Mouse (Mus musculus): ENCODE results near the gene Zfp652. TPM values are rescaled to one million over a fixed set of nuclear protein-coding genes. Genes with fewer than 3 reads are reported as not detected.
A peak's percentile ranks its signal among the peaks of the same experiment; 100 is the strongest.
"Not testable (repeated sequence)": the region's sequence is repeated elsewhere in the genome, so short reads cannot be mapped to it uniquely, and the experiment has no call there.

Gene Zfp652
- 24.0 and 24.9 TPM in 2 replicates for polyA plus RNA-seq (2016; fragmentation: Nextera tagmentation; extraction: Ambion mirVana)

DNA sequence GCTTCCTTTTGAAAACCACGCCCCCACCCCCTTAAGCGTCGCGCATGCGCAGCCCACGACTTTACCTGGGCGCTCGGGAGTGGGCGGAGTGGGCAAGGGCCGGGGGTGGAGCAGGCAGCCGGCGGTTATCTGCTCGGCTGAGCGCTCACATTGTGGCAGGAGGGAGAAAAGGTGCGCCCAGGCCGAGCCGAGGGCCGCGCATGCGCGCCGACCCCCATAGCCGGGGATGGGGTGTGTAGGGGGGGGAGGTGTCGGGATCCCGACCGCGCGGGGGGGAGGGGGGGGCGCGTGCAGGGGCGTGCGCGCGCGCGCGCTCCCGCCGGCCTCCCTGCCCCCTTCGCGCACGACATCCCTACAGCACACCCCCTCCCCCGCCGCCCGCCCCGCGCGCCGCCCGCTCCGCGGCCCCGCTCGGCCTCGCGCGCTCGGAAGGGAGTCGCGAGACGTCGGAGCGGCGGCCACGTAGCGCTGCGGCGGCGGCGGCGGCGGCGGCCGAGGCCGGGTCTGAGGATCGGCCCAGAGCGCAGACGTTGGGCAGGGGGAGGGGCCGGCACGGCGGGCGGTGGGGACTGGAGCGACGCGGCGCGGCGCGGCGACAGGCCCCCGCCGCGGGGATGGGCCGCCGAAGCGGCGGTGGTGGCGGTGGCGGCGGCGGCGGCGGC lies at the start of gene Zfp652:
Zfp652 (plus strand) TSS at position 111 of the 662 bp plus-strand sequence.
- ATAC-seq (ENCODE audit: insufficient number of reproducible peaks, insufficient read depth, low FRiP score, low TSS enrichment, low read depth) = peak; percentile 88
- H3K27ac ChIP-seq = peak within 1 kb of the TSS; percentile 97
- peak within 1 kb of the TSS; percentile 91 for H3K4me3 ChIP-seq (replicated peaks)
- peak within 1 kb of the TSS; percentile 98 for H3K9ac ChIP-seq (replicated peaks)
- peak within 1 kb of the TSS; percentile 97 for H3K4me2 ChIP-seq
- WGBS = under 1% methylated on average over 49 of the region's 103 CpGs
- H3K4me1 ChIP-seq (replicated peaks) = peaks cover 35% of the 10 kb centered on the region
- no peaks in the 10 kb centered on the region for H3K36me3 ChIP-seq
- no peaks in the 10 kb centered on the region for H3K27me3 ChIP-seq
- H3K9me3 ChIP-seq = no peaks in the 10 kb centered on the region

DNA sequence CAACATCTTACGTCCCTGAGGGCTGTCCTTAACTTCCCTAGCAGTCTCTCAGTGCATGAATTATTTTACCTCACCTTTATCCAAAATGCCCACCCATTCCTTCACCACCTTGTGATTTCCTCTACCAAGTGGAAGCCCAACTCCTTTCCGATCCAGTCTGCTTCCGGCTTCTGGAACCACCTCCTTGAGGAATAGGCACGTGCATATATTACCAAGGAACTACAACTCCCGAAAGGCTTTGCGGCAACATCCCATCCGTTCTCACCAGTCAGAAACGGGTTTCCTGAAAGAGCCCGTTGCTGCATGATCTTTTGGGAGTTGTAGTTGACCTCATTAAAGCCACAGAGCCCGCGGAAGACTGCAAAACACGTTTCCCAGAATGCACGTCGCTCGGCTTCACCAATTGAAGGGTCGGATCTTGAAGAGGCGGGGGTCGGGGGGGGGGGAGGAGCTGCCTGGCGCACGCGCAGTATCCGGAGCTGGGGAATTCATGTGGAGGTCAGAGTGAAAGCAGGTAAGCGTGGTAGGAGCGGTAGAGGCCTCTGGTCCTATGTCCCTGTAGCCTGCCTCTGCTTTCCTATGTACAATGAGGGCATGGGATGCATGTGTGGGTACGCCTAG lies 45.8 kb upstream of the Zfp652 start, which contains the start of gene Phb:
Phb (plus strand) TSS at position 429 of the 621 bp plus-strand sequence.
- peaks cover 37% of the 10 kb centered on the region for H3K36me3 ChIP-seq
- peak within 1 kb of the TSS; percentile 69 for H3K9ac ChIP-seq (replicated peaks)
- WGBS = 2% methylated on average over 25 of the region's 25 CpGs
- H3K27ac ChIP-seq = peak within 1 kb of the TSS; percentile 59; the same call in 1 of the 2 replicates
- H3K4me2 ChIP-seq = peak within 1 kb of the TSS; percentile 96
- peak within 1 kb of the TSS; percentile 73 for H3K4me3 ChIP-seq (replicated peaks)
- no peaks in the 10 kb centered on the region for H3K9me3 ChIP-seq
- H3K4me1 ChIP-seq (replicated peaks) = peaks cover 7% of the 10 kb centered on the region
- peak; percentile 96 for ATAC-seq (ENCODE audit: insufficient number of reproducible peaks, insufficient read depth, low FRiP score, low TSS enrichment, low read depth)
- H3K27me3 ChIP-seq = no peaks in the 10 kb centered on the region

GRCm38 (mm10) chr11:95667177-95667576 lies 45.3 kb upstream of the Zfp652 start:
- H3K36me3 ChIP-seq = peaks cover 42% of the 10 kb centered on the region
- WGBS = 2% methylated on average over 11 of the region's 11 CpGs
- H3K4me2 ChIP-seq = peak overlapping the region; percentile 96
- H3K4me3 ChIP-seq (replicated peaks) = peak overlapping the region; percentile 73
- H3K4me1 ChIP-seq (replicated peaks) = peaks cover 7% of the 10 kb centered on the region
- ATAC-seq (ENCODE audit: insufficient number of reproducible peaks, insufficient read depth, low FRiP score, low TSS enrichment, low read depth) = no peak
- no peaks in the 10 kb centered on the region for H3K27me3 ChIP-seq
- H3K27ac ChIP-seq = peak overlapping the region; percentile 59; the same call in 1 of the 2 replicates
- H3K9ac ChIP-seq (replicated peaks) = peak overlapping the region; percentile 69
- no peaks in the 10 kb centered on the region for H3K9me3 ChIP-seq

DNA sequence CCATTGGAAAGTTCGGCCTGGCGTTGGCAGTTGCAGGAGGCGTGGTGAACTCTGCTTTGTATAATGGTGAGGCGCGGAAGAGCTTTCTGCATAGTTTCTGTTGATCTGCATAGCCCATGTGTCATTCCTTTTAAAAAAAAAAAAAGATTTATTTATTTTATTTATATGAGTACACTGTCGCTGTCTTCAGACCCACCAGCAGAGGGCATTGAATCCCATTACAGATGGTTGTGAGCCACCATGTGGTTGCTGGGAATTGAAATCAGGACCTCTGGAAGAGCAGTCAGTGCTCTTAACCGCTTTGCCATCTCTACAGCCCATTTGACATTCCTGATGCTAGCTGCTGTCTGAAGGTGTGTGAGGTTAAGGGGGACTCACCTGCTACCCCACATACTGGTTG lies 44.4 kb upstream of the Zfp652 start:
- H3K4me1 ChIP-seq (replicated peaks); H3K27ac ChIP-seq; ATAC-seq (ENCODE audit: insufficient number of reproducible peaks, insufficient read depth, low FRiP score, low TSS enrichment, low read depth); H3K27me3 ChIP-seq; H3K9me3 ChIP-seq; H3K9ac ChIP-seq (replicated peaks): not testable (repeated sequence)
- H3K4me3 ChIP-seq (replicated peaks) = 0 out of 2 replicates have a peak overlapping the region, but pooled peaks have one; percentile 73
- H3K36me3 ChIP-seq = peaks cover 51% of the 10 kb centered on the region
- H3K4me2 ChIP-seq = peak overlapping the region; percentile 96
- 96% methylated on average over 7 of the region's 7 CpGs for WGBS

GRCm38 (mm10) chr11:95675498-95675897 lies 37.0 kb upstream of the Zfp652 start:
- peaks cover 42% of the 10 kb centered on the region for H3K4me1 ChIP-seq (replicated peaks)
- no peaks in the 10 kb centered on the region for H3K9me3 ChIP-seq
- H3K9ac ChIP-seq (replicated peaks) = no peak overlapping the region
- peaks cover 94% of the 10 kb centered on the region for H3K36me3 ChIP-seq
- H3K27ac ChIP-seq = peak overlapping the region; percentile 79
- no peak overlapping the region for H3K4me2 ChIP-seq
- ATAC-seq (ENCODE audit: insufficient number of reproducible peaks, insufficient read depth, low FRiP score, low TSS enrichment, low read depth) = no peak
- H3K27me3 ChIP-seq = 0 out of 2 replicates have a peak, but pooled peaks cover 3% of the 10 kb centered on the region
- H3K4me3 ChIP-seq (replicated peaks) = no peak overlapping the region
- WGBS = 91% methylated on average over 14 of the region's 14 CpGs

DNA sequence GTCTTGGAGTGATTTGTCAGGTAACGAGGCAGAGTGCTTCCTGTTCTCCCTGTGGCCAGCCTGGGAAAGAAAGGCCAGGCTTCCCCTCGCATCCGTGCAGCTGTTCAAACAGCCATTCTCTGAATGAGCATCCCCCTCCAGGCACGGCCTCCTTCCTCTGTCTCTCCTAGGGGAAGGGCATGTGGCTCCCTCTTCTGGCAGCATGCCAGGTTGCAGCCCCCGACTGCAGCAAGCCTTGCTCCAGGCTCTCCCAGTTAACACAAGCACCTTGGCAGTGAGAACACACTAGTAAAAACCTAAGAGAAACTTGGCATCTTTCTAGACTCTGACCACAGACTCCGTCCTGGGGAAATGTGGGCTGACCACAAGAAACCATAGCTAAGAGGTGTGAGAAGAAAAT lies 36.2 kb upstream of the Zfp652 start:
- peaks cover 50% of the 10 kb centered on the region for H3K4me1 ChIP-seq (replicated peaks)
- peak; percentile 69 for ATAC-seq (ENCODE audit: insufficient number of reproducible peaks, insufficient read depth, low FRiP score, low TSS enrichment, low read depth)
- no peaks in the 10 kb centered on the region for H3K9me3 ChIP-seq
- H3K27me3 ChIP-seq = 0 out of 2 replicates have a peak, but pooled peaks cover 3% of the 10 kb centered on the region
- H3K9ac ChIP-seq (replicated peaks) = no peak overlapping the region
- 11% methylated on average over 6 of the region's 6 CpGs for WGBS
- peak overlapping the region; percentile 17; the same call in 1 of the 2 replicates for H3K4me2 ChIP-seq
- H3K4me3 ChIP-seq (replicated peaks) = no peak overlapping the region
- peak overlapping the region; percentile 79; the same call in 1 of the 2 replicates for H3K27ac ChIP-seq
- H3K36me3 ChIP-seq = peaks cover 93% of the 10 kb centered on the region

DNA sequence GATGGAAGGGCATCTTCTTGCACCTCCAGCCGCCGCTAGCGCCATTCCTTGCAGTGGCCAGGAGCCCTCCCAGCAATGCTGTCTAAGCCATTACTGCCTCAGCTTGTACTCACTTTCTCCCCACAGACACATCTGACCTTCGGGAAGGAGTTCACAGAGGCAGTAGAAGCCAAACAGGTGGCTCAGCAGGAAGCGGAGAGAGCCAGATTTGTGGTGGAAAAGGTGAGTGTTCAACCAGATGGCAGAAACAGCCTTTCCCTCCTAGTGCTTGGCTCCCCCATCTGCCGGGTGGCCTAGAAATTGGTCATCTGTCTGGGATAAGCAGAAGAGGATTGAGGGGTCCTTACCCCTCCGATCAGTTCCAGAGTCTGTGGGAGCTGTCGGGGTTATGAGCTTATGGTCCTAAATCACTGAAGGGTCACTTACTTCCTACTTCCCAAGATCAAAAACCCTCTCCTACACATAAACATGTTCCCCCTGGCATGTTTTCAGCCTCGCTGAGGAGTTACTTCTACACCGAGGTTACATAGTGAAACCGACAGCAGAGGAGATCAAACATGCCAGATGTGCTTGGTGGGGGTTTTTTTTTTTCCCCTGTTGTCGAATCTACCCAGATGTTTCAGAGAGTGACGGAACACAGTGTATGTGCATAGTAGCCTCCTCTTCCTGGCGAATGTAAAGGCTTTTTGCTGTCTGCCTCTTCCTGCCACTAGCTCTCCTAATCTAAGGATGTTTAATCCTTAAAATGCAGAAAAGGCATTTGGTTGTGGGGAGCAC lies 34.4 kb upstream of the Zfp652 start:
- no peaks in the 10 kb centered on the region for H3K9me3 ChIP-seq
- peaks cover 68% of the 10 kb centered on the region for H3K4me1 ChIP-seq (replicated peaks)
- 0 out of 2 replicates have a peak, but pooled peaks cover 3% of the 10 kb centered on the region for H3K27me3 ChIP-seq
- H3K4me3 ChIP-seq (replicated peaks) = no peak overlapping the region
- H3K27ac ChIP-seq = peak overlapping the region; percentile 62
- no peak overlapping the region for H3K4me2 ChIP-seq
- peaks cover 79% of the 10 kb centered on the region for H3K36me3 ChIP-seq
- ATAC-seq (ENCODE audit: insufficient number of reproducible peaks, insufficient read depth, low FRiP score, low TSS enrichment, low read depth) = no peak
- 49% methylated on average over 14 of the region's 14 CpGs for WGBS
- H3K9ac ChIP-seq (replicated peaks) = no peak overlapping the region

DNA sequence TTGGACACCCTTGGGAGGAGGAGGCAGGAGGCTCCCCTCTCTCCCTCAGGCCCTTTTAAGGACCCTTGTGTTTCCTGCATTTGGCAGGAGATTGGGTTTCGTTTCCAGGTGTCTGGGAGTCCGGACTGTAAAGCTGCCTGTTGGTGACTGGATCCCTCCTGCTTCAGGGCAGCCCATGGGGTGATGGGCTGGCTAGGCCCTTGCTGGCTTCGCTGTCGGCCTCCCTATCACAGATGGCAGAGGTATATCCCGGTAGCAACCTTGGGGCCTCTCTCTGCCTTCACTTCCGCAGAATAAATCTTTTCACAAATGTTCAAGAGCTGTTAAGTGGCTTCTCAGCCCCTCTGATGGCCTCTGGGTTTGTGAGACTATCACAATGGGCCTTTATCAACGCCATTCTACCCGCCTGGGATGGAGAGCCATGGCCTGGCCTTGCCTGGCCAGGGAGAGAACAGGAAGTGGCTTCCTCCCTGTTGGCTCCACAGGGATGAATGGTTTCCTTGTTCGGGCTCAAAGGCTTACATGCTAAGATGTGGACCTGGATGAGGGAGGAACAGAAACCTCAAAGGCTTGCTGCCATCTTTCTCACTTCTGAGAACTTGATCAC lies 30.4 kb upstream of the Zfp652 start:
- 0 out of 2 replicates have a peak, but pooled peaks cover 3% of the 10 kb centered on the region for H3K27me3 ChIP-seq
- no peaks in the 10 kb centered on the region for H3K9me3 ChIP-seq
- peak; percentile 52; the same call in 1 of the 2 replicates for ATAC-seq (ENCODE audit: insufficient number of reproducible peaks, insufficient read depth, low FRiP score, low TSS enrichment, low read depth)
- H3K4me2 ChIP-seq = no peak overlapping the region; the same call in 1 of the 2 replicates
- peak overlapping the region; percentile 89 for H3K27ac ChIP-seq
- H3K4me1 ChIP-seq (replicated peaks) = peaks cover 60% of the 10 kb centered on the region
- peaks cover 42% of the 10 kb centered on the region for H3K36me3 ChIP-seq
- H3K9ac ChIP-seq (replicated peaks) = peak overlapping the region; percentile 18; the same call in 1 of the 2 replicates
- 36% methylated on average over 9 of the region's 9 CpGs for WGBS
- H3K4me3 ChIP-seq (replicated peaks) = no peak overlapping the region

DNA sequence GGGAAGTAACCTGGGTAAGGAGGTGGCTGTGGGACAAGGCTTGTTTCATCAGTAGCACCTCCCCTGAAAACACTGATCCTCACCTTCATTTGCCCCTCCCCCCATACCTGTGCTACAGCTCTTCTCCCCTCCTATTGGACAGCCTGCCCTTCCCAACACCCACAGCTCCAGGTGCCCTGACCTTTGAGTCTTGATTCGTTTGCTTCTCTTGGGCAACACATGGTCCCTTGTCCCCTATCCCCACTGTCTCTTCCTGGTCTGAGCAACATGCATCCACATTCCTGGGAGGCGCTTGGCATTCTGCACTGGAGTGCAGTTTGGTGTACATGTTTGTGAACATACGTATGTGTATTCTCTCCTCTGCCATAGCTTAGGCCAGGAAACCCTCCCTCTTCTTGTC lies 29.5 kb upstream of the Zfp652 start:
- no peak for ATAC-seq (ENCODE audit: insufficient number of reproducible peaks, insufficient read depth, low FRiP score, low TSS enrichment, low read depth)
- Histone ChIP-seq H3K4me2 (no peak overlapping the region), H3K4me3 (replicated peaks) (no peak overlapping the region), H3K9ac (replicated peaks) (no peak overlapping the region), H3K36me3 (peaks cover 33% of the 10 kb centered on the region), H3K9me3 (no peaks in the 10 kb centered on the region), H3K27me3 (0 out of 2 replicates have a peak, but pooled peaks cover 3% of the 10 kb centered on the region), H3K4me1 (replicated peaks) (peaks cover 52% of the 10 kb centered on the region), H3K27ac (peak overlapping the region; percentile 89; the same call in 1 of the 2 replicates)
- WGBS = 88% methylated on average over 3 of the region's 3 CpGs

GRCm38 (mm10) chr11:95686031-95686430 lies 26.4 kb upstream of the Zfp652 start:
- ATAC-seq (ENCODE audit: insufficient number of reproducible peaks, insufficient read depth, low FRiP score, low TSS enrichment, low read depth) = no peak
- Histone ChIP-seq H3K4me1 (replicated peaks) (peaks cover 42% of the 10 kb centered on the region), H3K4me3 (replicated peaks) (no peak overlapping the region), H3K27me3 (no peaks in the 10 kb centered on the region), H3K4me2 (no peak overlapping the region), H3K9ac (replicated peaks) (no peak overlapping the region), H3K27ac (0 out of 2 replicates have a peak overlapping the region, but pooled peaks have one; percentile 23), H3K36me3 (peaks cover 6% of the 10 kb centered on the region; the same call in 1 of the 2 replicates), H3K9me3 (no peaks in the 10 kb centered on the region)
- 7% methylated on average over 4 of the region's 4 CpGs for WGBS

Data from limb, embryonic 12.5 days (tissue).